Mouse (Mus musculus): Measurements from ENCODE around the gene Cys1. TPM values are rescaled to one million over a fixed set of nuclear protein-coding genes. Genes with fewer than 3 reads are reported as not detected.

The Cys1 gene
- polyA plus RNA-seq, 1 experiment: 6.0 TPM

GRCm38 (mm10) chr12:24619436-24619835 lies 62.2 kb downstream of the Cys1 start:
- no peak for DNase-seq
- Histone ChIP-seq H3K27me3 (ENCODE audit: control insufficient read depth, insufficient read depth, low read length) (no peaks in the 10 kb centered on the region), H3K4me1 (ENCODE audit: control insufficient read depth, insufficient read depth, low read length) (no peaks in the 10 kb centered on the region), H3K4me3 (replicated peaks; ENCODE audit: insufficient read depth, low read depth, low read length) (no peak overlapping the region), H3K27ac (ENCODE audit: insufficient read depth, low read length) (no peak overlapping the region)
- no peak for TF ChIP-seq POLR2A (IDR thresholded peaks at IDR 0.05; ENCODE audit: borderline replicate concordance, insufficient read depth, low read length)
- WGBS: 95% methylated on average over 4 of the region's 4 CpGs

Other genes with a start within 250 kb of the Cys1 start
- gene Taf1b, start 183.5 kb downstream of the Cys1 start, polyA plus RNA-seq (2012; rRNA removed): 17.7 and 21.0 TPM in 2 replicates
- 2.3 TPM in 2 replicates for gene Grhl1, start 109.5 kb downstream of the Cys1 start, polyA plus RNA-seq (2012; rRNA removed)
- 4.8 and 4.9 TPM in 2 replicates for gene Klf11, start 30.5 kb downstream of the Cys1 start, polyA plus RNA-seq (2012; rRNA removed)
- 1.2 TPM in 2 replicates for gene Rrm2, start 26.4 kb upstream of the Cys1 start, polyA plus RNA-seq (2012; rRNA removed)
- 21.7 and 24.0 TPM in 2 replicates for gene Mboat2, start 149.1 kb upstream of the Cys1 start, polyA plus RNA-seq (2012; rRNA removed)